Mouse (Mus musculus) stomach, postnatal 0 days (tissue): ENCODE measurements at regions not wholly inside any gene's neighbourhood (a gene's known extent, or its start where the extent isn't known, plus 50 kb on each side); places are given as distances from the start of the nearest gene placed in this dataset.

ENCODE experiments used
- CTCF ChIP-seq: IDR thresholded peaks from 2 replicates; pipeline ENCODE4 v1.5.1; 2016; ENCODE audit warnings: antibody characterized with exemption, low read depth, mild to moderate bottlenecking, moderate library complexity
- EP300 ChIP-seq: optimal IDR thresholded peaks from 2 replicates; pipeline ENCODE3; 2016; ENCODE audit warnings: antibody characterized with exemption

DNA sequence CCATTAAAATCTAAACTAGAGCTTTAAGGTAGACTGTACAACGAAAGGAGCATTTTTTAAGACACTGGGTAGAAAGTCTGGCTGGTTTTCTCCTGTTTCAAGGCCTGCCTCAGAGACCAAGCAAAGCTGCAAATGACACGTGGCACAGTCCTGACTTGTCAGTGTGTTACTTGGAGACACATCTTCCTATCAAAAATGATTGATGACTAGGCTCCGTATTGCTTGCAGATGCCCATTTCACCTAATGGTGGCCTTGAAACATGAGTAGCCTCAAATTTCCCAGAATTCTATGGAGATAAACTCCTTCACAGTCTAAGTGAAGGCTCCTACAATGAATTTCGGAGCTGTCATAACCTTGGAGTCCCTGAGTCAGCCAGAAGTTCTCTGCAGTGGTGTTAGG is 62.0 kb upstream of the Nxpe4 start:
- no peak for TF ChIP-seq CTCF
- no peak for TF ChIP-seq EP300
